Mouse (Mus musculus) ES-Bruce4 (cell line): ENCODE measurements at regions not wholly inside any gene's neighbourhood (a gene's known extent, or its start where the extent isn't known, plus 50 kb on each side); places are given as distances from the start of the nearest gene placed in this dataset.

Source experiments
- CTCF ChIP-seq: IDR thresholded peaks from one replicate; pipeline ENCODE4 v1.8.1; 2011; ENCODE audit warnings: low read depth, low read length
- POLR2A ChIP-seq: IDR thresholded peaks from one replicate; pipeline ENCODE4 v1.8.1; 2011; ENCODE audit warnings: low read length; ENCODE audit not compliant: insufficient read depth

DNA sequence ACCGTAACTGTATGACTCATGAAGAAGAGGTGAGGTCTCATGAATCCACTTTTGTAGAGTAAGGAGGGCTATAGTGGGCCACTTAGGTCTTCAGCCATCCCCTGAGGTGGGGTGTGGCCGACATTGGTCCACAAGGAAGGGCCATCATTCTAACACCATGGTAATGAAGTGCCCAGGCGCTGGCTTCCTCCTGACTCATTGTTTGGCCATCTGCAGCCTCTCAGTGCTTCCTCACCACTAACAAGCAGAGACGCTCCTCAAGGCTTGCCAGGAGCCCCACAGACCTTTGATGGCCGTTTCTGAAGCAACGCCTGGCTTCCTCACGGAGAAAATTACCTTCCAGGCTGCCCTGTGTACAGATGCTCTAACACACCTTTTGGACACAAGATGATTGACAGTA is 317.7 kb downstream of the Zfp706 start:
- TF ChIP-seq CTCF, result no peak
- TF ChIP-seq POLR2A, result no peak
